Mouse (Mus musculus): Measurements from ENCODE around the gene Slc25a28.

GRCm38 (mm10) chr19:43648343-43648742 lies 26.3 kb downstream of the Slc25a28 start:
- TF ChIP-seq CTCF (IDR thresholded peaks at IDR 0.05; ENCODE audit: borderline replicate concordance, control insufficient read depth, extremely low read depth, insufficient read depth, low read length, poor library complexity) (no peak), POLR2A (IDR thresholded peaks at IDR 0.05; ENCODE audit: control insufficient read depth, extremely low read depth, insufficient read depth, low read length, poor library complexity) (no peak)

Measured in thymus, adult 2 months (tissue).